Mouse (Mus musculus) embryo, embryonic 10 days (tissue): Measurements from ENCODE around the gene Slc16a12.
"Not testable (repeated sequence)": the region's sequence is repeated elsewhere in the genome, so short reads cannot be mapped to it uniquely, and the experiment has no call there.

Source experiments
- DNase-seq: peaks from one replicate; pipeline ENCODE4 v3.0.0-alpha.2; 2015; ENCODE audit warnings: low spot score

The Slc16a12 gene

GRCm38 (mm10) chr19:34746688-34747504 is at the start of gene Slc16a12:
Gene Slc16a12, minus strand, starts transcription at chr19:34747289.
- DNase-seq, result peak; percentile 57

GRCm38 (mm10) chr19:34796396-34796795 is 49.3 kb upstream of the Slc16a12 start:
- DNase-seq, result no peak

- DNase-seq, result no peak
These were observed 35.4 kb upstream of the Slc16a12 start for GRCm38 (mm10) chr19:34782491-34782890.

GRCm38 (mm10) chr19:34778993-34779392 is 31.9 kb upstream of the Slc16a12 start:
- DNase-seq, result no peak

GRCm38 (mm10) chr19:34778098-34778497 is 31.0 kb upstream of the Slc16a12 start:
- DNase-seq, result no peak

DNA sequence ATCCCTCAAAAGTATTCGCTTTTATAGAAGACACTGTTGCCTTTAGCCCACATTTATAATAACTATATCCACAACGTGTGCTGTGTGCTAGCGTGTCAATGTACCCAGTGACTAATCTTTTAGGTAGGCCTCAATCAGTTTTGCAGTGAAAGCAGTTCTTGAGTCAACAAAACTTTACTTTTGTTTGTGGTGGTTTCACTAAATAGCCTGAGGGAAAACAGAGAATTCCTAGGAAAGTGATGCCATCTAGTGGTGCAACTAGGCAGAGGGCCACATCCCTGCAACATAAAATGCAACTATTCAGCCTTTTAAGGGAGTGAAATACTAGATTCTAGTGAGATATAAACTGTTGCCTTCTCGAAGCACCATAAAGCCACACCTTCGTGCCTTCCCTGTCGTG is 25.7 kb upstream of the Slc16a12 start:
- DNase-seq, result peak; percentile 78

DNA sequence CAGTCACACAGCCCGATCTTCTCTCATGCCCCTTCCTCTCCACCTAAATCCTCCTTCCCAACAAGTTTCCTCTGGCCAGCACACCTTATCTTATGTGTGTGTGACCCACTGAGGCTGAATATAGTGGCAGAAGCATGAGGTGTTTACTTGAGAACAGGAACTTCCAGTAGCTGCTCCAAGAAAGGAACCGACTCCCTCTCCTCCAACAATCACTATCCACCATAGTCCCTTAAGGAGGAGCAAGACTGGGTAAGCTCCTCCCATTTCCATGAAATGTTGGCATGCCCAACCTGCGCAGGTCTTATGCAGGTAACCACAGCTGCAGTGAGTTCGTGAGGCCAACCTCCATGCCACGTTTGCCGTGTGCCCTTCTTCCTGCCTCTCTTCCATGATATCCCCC is 23.7 kb upstream of the Slc16a12 start:
- no peak for DNase-seq

DNA sequence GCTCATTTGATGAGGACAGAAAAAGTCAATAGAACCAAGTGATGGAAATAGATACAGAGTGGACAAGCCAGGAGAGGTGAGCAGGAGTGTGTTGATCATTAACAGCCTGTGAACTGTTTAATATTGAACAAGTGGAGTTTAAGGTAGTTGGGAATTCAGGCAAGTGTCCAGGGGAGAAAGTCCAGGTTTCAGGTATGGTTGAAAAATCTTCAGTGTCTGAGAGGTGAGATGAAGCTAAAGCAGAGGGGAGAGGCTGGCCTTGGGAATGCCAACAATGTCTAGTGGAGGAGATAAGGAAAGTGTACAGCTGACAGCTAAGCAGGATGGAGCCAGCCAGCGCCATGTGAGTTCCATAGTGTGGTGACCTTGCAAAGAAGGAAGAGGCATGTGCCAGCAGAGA is 11.7 kb upstream of the Slc16a12 start:
- DNase-seq, result no peak

DNA sequence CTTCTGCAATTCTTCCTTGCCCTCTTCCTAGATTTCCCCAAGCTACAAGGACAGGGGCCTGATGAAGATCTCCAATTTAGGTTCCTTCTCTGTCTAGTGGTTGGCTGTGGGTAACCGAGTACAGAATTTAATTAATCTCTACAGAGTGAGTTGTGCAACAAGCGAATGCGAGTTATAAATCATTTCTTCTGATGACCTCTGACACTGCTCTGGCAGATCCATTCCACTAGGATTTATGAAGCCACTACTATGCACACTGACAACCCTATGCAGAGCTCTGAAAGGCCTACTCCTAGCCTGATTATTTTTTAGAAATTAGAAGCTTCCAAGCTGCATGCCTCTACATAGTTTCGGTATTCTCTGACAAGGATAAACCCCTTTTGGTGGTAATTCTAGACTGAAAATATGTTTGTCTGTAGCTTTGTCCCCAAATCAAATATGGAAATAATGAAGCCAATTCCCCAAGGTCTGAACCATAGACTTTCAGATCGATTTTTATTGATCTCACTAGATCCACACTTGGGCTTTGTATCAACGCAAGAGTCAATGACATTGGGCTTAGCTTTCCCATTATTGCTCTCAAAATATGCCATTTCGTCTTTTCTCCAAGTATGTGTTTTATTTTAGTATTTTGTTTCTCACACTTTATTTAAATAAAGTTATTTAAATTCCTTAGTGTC is 9.6 kb upstream of the Slc16a12 start:
- no peak for DNase-seq

- no peak for DNase-seq
These were observed 8.6 kb upstream of the Slc16a12 start for GRCm38 (mm10) chr19:34755680-34756079.

GRCm38 (mm10) chr19:34753243-34753642 is 6.2 kb upstream of the Slc16a12 start:
- peak; percentile 63 for DNase-seq

- no peak for DNase-seq
These were observed 5.5 kb upstream of the Slc16a12 start for GRCm38 (mm10) chr19:34752391-34753092.

- no peak for DNase-seq
These were observed 4.1 kb upstream of the Slc16a12 start for GRCm38 (mm10) chr19:34751150-34751549.

- DNase-seq, result no peak
These were observed 1.9 kb upstream of the Slc16a12 start for GRCm38 (mm10) chr19:34748992-34749391.

GRCm38 (mm10) chr19:34747969-34748368 is 880 bp upstream of the Slc16a12 start:
- not testable (repeated sequence) for DNase-seq

DNA sequence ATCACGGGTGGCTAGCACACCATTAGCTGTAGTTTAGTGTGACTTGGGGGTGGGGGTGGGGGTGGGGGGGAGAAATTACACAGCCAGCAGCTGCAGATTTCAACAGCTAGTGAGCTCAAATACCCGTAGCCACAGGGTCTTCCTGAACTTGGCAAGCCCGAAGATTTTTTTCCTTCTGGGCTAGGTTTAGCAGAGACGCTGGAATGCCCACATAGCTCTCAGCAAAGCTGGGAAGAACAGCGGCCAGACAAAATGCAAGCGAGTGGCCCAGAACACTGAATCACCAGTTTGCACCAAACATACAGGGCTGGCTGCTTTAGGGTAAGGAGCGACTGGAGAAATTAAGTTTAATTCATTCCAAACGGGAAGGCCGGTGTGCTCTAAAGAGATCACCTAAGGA is 888 bp downstream of the Slc16a12 start:
- DNase-seq, result no peak

DNA sequence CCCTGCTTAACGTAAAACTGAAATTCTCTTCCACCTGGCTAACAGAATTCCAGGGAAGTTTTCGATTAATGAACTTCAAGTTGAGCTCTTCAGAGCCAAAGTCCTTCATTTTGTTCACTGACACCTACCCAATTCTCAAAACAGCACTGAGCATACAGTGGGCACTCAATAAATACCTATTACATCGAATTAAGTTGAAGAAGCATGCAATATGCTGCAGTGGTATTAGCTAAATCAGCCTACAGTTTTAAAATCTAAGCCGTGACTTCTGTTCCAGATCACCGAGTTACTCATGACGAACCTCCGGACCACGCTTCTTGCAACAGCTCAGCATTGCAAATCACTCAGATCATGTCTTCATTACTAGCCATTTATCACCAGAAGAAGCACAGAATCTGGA is 2.1 kb downstream of the Slc16a12 start:
- DNase-seq, result no peak

- DNase-seq, result no peak
These were observed 9.2 kb downstream of the Slc16a12 start for GRCm38 (mm10) chr19:34737916-34738315.

DNA sequence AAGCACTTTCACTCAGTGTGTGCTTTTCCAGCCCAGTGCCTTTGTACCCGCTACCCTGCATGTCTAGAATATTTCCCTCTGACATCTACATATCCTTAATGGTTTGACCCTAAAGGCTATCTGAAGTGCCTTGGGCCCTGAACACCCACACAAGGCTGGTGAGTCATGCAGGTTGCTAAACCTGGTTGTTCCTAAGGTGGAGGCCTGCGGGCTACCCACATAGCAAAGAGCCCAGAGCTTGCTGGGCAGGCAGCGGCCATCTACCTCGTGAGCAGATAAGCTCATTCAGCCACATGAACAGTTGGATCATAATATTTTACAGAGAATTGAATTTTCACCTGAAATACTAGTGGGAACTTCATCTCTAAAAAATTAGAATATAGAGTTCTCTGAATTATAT is 11.2 kb downstream of the Slc16a12 start:
- DNase-seq, result no peak

GRCm38 (mm10) chr19:34733020-34733419 is 14.1 kb downstream of the Slc16a12 start:
- DNase-seq, result no peak

DNA sequence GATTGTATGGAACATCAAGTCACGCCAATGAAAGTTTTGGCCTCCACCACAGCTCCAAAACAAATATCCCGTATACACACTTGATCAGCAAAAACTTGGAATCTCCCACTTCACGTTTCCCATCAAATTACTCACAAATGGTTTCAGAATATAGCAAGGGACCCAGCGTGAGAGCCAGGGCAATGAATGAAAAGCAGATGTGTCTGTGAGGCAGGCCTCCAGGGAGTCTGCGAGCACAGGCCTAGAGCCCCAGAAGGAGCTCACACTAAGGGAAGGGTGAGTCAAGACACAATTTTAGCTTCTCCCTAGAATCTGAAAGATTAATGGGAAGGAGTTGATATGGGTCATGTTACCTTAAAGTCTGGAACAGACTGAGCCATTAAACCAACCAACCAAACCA is 15.7 kb downstream of the Slc16a12 start:
- no peak for DNase-seq

DNA sequence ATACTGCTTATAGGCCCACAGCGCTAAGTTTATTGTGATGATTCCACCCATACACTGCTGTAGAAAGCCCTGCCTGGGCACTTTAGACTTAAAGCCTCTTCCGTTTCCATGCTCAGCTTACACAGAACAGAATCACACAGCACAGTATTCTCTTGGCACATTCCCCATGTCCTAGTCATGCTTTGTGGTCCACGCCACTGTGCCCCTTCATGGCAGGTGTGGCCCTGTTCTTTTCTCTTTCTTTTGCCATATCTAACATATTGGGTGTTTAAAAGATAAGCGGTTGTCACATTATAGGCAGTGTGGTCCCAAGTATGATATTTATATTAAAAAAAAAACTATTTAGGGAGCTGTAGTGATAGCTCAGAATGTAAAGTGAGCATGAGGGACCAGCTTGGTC is 16.5 kb downstream of the Slc16a12 start:
- no peak for DNase-seq

- DNase-seq, result no peak
These were observed 17.6 kb downstream of the Slc16a12 start for GRCm38 (mm10) chr19:34729505-34729904.
